Mouse (Mus musculus): ENCODE measurements around the gene Spty2d1.

GRCm38 (mm10) chr7:47034785-47035384 is 26.7 kb upstream of the Spty2d1 start:
- no peak for TF ChIP-seq CTCF (IDR thresholded peaks at IDR 0.05; ENCODE audit: low read depth)
- TF ChIP-seq EP300 (IDR thresholded peaks at IDR 0.05; ENCODE audit: low read depth) = no peak
